Mouse (Mus musculus): ENCODE results near the gene Slc4a3. TPM values are rescaled to one million over a fixed set of nuclear protein-coding genes. Genes with fewer than 3 reads are reported as not detected.

Gene Slc4a3
- total RNA-seq, 2 experiments from 2014 or later: not detected

DNA sequence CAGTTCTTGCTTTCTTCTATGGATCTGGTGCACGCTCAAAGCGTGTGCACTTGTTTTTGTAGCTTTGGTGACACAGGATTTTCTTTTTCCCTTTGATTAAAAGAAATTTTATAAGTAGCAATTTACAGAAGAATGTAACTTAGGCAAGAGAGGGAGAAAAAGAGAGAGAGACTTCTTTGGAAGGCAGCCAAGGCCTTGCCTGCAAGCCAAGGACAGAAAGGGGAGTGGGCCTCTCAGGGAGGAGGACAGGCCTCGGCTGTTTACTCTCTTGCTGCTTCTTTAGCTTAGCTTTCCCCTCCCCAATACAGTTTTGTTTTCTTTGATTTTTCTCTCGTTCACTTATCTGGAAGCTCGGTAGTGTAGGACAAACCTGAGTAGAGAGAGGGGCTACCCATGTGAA lies 26.5 kb upstream of the Slc4a3 start:
- no peak for ATAC-seq (replicated peaks; ENCODE audit: poor library complexity, severe bottlenecking)

GRCm38 (mm10) chr1:75521321-75522031 lies 24.6 kb upstream of the Slc4a3 start, which contains the start of gene Stk11ip:
Stk11ip (plus strand) TSS chr1:75521529.
- ATAC-seq (replicated peaks; ENCODE audit: poor library complexity, severe bottlenecking): peak; percentile 97

- peak; percentile 11; the same call in 1 of the 2 replicates for ATAC-seq (replicated peaks; ENCODE audit: poor library complexity, severe bottlenecking)
Measured at GRCm38 (mm10) chr1:75524679-75525078, 21.4 kb upstream of the Slc4a3 start.

DNA sequence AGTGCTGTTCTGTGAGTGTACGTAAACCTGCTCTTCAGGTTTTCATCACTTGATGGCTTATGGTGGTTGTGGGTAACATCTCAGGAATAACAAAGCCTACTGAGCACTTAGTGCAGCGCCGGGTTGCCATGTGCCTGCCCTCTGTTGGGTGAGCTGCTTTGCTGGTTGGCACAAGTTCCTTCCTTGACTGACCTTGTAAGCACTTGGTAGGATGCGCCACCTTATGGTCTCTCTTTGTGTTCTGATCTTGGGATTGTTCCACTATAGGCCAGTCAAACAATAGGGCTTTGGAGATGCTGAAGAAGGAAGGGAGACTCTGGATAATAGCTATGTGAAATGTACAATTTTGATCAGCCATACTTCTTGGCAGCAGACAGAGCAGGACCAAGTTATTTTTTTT lies 15.5 kb upstream of the Slc4a3 start:
- no peak for ATAC-seq (replicated peaks; ENCODE audit: poor library complexity, severe bottlenecking)

DNA sequence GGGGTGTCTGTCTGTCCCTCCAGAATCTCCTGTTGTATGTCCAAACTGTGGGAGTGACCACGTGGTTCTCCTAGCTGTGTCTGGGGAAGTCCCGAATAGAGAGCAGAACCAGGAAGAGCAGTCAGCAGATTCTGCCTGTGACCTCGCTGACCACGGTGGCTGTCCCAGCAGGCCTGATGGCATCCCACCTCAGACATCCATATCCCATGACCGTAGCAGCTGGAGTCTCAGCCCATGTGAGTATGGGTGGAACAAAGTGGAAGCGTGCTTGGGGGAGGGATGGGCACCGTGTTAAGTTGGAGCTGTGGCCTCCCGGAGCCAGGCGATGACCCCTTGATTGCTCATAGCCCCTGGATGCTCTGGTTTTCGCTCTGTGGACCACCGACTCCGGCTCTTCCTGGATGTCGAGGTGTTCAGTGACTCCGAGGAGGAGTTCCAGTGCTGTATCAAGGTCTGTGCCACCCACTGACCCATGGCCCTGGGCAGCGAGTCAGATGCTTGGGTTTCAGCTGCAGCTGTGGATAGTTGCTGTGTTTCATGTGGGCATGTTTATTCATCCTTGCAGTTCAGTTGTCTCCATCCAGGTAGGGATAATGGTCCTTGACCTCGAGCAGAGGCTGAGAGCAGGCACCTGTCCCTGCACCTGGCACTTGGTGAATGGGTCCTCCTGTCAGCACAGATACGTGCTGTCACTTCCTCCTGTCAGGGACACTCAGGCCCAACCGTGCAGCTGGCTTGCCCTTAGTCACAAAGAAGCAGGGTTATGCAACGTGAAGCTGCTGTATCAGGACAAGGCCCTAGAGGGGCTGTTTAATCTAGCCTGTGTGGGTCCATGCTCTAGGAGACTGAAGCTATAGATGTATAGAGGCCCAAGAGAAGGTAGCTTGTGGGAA lies 13.5 kb upstream of the Slc4a3 start:
- no peak; the same call in 1 of the 2 replicates for ATAC-seq (replicated peaks; ENCODE audit: poor library complexity, severe bottlenecking)

DNA sequence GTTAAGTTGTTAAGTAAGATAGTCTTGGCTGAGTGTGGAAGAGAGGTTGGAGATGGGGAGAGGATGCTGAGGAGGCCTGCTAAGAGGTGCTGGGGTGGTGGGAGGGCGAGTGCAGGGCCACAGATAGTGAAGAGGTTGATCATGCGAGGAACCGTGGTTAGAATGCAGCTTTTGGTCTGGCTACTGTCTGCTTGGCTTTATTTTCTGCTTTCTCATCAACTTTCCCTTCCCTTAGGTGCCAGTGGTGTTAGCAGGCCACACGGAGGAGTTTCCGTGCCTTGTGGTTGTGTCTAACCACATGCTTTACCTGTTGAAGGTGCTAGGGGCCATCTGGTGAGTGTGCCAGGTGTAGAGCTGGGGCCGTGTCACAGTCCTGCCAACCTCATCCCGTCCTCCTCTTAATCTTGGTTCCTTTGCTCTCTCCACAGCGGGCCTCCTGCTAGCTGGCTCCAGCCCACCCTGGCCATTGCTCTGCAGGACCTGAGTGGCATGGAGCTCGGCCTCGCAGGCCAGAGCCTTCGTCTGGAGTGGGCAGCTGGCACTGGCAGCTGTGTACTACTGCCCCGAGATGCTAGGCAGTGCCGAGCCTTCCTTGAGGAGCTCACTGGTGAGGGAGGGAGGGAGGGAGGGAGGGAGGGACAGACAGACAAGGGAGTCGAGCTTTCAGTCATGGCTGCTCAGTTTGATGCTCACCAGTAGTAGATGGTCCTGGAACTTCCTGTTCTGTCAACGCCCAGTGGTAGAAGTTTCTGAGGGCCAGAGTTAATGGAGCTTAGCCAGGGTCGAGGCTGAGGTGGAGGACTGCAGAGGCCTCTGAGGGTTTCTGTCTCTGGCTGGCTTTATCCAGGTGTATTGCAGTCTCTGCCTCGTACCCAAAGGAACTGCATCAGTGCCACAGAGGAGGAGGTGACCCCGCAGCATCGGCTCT lies 12.5 kb upstream of the Slc4a3 start:
- no peak for ATAC-seq (replicated peaks; ENCODE audit: poor library complexity, severe bottlenecking)

DNA sequence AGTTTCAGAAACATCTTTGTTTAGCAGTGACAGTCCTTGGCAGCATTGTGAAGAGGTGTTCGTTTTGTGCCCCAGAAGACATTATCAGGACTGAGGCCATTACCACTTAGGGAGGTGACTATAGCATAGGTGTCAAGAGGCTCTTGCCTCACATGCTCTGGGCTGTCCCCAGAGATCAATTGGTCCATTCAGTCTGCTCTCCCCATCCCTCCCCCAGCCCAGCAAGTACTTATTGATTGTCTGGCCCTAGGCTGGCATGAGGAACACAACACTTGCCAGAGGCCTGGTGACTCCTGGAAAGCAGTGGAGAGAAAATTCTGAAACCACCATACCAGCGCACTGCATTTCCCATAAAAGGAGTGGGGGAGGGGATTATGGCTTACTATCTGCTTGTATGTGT lies 8.5 kb upstream of the Slc4a3 start:
- ATAC-seq (replicated peaks; ENCODE audit: poor library complexity, severe bottlenecking): no peak

DNA sequence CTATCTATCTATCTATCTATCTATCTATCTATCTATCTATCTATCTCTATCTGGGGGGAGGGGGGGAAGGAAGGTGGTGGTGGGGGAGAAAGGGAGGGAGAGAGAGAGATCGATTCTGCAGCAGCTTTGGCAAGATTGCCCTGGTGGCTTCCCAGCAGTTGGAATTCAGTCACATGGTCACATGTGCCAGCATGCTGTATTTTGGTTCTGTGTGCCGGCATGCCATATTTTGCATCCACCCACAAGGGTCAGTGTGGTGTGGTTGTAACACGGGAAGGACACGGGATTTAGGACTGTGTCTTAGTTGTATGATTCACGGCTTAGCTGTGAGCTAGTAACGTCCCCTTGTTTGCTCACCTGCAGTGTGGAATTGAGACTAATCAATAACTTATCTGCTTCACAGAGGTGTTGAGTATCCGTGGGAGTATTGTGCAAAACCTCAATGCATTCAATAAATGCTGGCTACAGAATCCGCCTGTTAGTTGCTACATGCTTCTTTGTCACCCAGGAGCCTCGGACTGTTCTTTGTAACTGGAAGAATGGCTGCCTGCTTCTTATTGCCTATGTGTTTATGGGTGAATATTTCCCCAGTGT lies 7.4 kb upstream of the Slc4a3 start:
- no peak for ATAC-seq (replicated peaks; ENCODE audit: poor library complexity, severe bottlenecking)

DNA sequence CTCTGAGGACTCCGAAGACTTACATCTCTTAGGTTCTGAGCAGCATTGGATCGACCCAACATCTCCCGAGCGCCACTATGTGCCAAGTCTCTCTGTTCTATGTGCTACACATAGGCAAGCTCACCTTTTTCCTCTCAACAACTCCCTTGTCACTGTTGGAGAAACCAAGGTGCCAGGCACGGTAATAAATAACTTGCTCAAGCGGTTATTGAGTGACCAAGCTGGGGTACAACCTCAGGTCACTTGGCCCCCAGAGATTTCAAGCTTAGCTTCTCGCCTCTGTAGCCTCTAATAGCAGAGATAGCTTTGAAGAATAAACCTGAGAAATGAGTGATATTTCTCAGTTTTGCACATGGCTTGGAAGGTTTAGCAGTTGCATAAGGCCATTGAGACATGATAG lies 4.6 kb upstream of the Slc4a3 start:
- no peak for ATAC-seq (replicated peaks; ENCODE audit: poor library complexity, severe bottlenecking)

GRCm38 (mm10) chr1:75544351-75544750 lies 1.7 kb upstream of the Slc4a3 start:
- no peak for ATAC-seq (replicated peaks; ENCODE audit: poor library complexity, severe bottlenecking)

- ATAC-seq (replicated peaks; ENCODE audit: poor library complexity, severe bottlenecking): no peak
Measured at GRCm38 (mm10) chr1:75547351-75547750, 1.3 kb downstream of the Slc4a3 start.

DNA sequence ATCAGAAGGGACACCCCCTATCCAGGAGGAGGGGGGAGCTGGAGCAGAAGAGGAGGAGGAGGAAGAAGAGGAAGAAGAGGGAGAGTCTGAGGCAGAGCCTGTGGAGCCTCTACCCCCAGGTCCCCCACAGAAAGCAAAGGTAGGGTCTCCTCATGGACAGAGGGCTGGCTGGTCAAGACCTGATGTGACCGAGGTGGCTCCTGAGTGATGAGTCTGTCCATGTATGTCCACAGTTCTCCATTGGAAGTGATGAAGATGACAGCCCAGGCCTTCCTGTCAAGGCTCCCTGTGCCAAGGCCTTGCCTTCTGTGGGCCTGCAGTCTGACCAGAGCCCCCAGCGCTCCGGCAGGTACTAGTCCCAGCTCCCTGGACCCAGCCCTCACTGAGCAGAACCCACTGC lies 2.0 kb downstream of the Slc4a3 start:
- ATAC-seq (replicated peaks; ENCODE audit: poor library complexity, severe bottlenecking): no peak

DNA sequence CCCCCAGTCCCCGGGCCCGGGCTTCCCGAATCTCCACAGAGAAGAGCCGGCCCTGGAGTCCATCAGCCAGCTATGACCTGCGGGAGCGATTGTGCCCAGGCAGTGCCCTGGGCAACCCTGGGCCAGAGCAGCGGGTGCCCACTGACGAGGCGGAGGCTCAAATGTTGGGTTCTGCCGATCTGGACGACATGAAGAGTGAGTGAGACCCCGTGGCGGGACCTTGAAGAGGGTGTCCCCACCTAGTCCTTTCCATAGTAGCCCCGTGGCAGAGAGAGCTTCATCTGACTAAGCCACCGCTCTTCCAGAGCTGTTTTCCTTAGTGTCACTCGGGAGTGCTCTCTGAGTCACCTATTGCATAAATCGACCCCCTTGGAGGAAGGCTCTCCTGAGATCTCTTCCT lies 2.8 kb downstream of the Slc4a3 start:
- no peak for ATAC-seq (replicated peaks; ENCODE audit: poor library complexity, severe bottlenecking)

DNA sequence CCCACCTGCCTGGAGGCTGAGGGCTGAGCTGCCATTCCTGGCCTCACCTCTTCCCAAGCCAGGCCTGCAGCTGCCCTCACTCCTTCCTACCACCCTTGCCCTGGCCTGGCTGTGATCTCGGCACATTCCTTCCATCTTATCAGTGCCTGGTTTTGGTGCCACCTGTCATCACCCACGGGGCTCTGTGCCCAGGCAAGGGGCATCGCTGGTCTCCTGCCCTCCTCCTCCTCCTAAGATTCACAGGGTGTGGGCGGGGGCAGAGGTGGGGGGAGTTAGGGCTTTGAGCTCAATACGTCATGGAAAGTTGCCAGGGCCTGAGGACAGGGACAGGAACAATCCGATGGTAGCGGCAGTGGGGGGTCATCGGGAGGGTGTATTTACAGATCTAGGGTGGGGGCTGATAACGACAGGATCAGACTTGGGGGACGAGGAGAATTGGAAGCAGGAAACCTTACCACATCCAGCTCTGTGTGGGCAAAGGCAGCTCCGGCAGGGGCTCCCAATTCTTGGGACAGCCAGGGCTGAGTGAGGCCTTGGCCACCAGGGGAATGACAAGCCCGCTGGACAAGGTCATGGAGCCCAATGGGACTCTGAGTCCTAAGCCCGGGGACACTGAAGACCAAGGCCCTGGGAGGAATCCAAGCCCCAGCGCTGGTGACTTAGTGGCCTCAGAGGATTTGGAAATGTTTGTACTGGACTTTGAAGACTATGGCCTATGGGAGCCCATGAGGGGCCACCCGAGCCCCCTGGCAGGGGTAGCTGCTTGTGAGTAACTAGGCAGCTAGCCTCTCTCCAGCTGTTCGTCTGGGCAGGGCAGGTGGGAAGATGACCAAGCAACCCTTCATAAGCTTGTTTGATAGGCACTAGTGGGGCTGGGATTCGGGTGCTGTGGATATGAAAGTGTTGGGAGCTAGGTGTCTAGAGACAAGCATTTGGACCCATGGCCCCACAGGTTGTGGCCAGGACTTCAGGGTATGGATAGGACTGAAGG lies 3.5 kb downstream of the Slc4a3 start:
- no peak for ATAC-seq (replicated peaks; ENCODE audit: poor library complexity, severe bottlenecking)

GRCm38 (mm10) chr1:75550586-75550985 lies 4.5 kb downstream of the Slc4a3 start:
- no peak for ATAC-seq (replicated peaks; ENCODE audit: poor library complexity, severe bottlenecking)

- ATAC-seq (replicated peaks; ENCODE audit: poor library complexity, severe bottlenecking): no peak
Measured at GRCm38 (mm10) chr1:75555680-75556079, 9.6 kb downstream of the Slc4a3 start.

DNA sequence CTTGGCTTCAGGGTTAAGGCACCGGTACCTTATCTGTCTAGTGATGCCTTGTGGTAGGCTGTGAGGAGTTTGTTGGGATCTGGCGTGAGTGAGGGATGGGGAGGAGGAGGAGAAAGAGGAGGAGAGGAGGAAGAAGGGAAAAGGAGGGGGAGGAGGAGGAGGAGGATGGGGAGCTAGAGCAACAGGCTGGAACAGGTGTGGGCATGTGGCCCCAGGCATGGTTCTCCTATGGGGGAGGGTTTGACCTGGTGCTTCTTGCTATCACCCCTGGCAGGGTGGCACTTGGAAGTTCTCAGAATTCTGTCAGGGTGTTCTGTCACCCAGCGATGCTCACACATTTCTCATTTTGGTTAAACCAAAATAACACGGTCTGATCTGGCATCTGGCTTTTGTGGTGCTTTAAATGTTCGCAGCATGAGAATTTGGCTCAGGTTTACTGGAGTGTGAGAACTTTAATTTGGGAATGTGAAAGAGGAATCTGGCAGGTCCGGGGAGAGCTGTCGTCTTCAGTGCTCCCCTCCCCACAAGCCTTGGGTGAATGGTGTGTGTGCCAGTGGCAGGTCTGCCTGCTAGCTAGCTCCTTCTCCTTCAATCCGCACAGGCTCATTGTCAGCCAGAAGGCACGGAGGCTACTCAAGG lies 10.2 kb downstream of the Slc4a3 start:
- ATAC-seq (replicated peaks; ENCODE audit: poor library complexity, severe bottlenecking): no peak

GRCm38 (mm10) chr1:75557041-75557440 lies 11.0 kb downstream of the Slc4a3 start:
- no peak for ATAC-seq (replicated peaks; ENCODE audit: poor library complexity, severe bottlenecking)

All from granulocyte monocyte progenitor cell, adult 5-6 weeks (primary cell).